Mouse (Mus musculus): ENCODE data around the gene Hbb-bh1.

GRCm38 (mm10) chr7:103825536-103826254 lies 17.3 kb downstream of the Hbb-bh1 start:
- no peak for TF ChIP-seq CTCF (conservative IDR thresholded peaks at IDR 0.05; ENCODE audit: low read length)
- no peak for TF ChIP-seq NANOG (IDR thresholded peaks at IDR 0.05; ENCODE audit: borderline replicate concordance, low read length)

All from E14TG2a.4 (cell line).